Mouse (Mus musculus): Measurements from ENCODE around the gene Asic2. TPM values are rescaled to one million over a fixed set of nuclear protein-coding genes. Genes with fewer than 3 reads are reported as not detected.
A peak's percentile ranks its signal among the peaks of the same experiment; 100 is the strongest.

Gene Asic2
- polyA plus RNA-seq, 1 experiment from 2014 or later: 12.4 TPM

DNA sequence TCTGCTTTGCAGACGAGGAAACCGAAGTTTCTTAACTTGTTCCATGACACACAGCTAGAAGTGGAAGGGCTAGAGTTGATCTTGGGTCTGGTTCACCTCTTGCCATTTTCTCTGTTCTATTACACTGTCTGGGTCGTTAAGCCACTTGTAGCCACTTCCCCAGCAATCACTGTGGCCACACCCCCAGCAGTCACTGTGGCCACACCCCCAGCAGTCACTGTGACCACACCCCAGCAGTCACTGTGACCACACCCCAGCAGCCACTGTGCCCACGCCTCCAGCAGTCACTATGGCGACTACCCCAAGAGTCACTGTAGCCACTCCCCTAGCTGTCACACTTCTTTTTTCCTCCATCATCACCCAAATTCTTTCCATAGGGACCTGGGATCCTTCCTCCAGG, 1000.7 kb downstream of the Asic2 start:
- no peak for DNase-seq (ENCODE audit: low spot score)
- H3K9me3 ChIP-seq (ENCODE audit: control insufficient read depth, low read length): no peaks in the 10 kb centered on the region
- H3K4me2 ChIP-seq (replicated peaks): no peak overlapping the region
- no peak for ATAC-seq (ENCODE audit: low FRiP score)
- WGBS: 69% methylated on average over 5 of the region's 5 CpGs
- H3K4me1 ChIP-seq (replicated peaks; ENCODE audit: control insufficient read depth, insufficient read depth, low read length): no peaks in the 10 kb centered on the region
- no peak overlapping the region for H3K4me3 ChIP-seq (replicated peaks; ENCODE audit: low read length)
- no peak overlapping the region for H3K27ac ChIP-seq
- H3K36me3 ChIP-seq (replicated peaks; ENCODE audit: control insufficient read depth, insufficient read depth): no peaks in the 10 kb centered on the region
- H3K27me3 ChIP-seq (ENCODE audit: control insufficient read depth, insufficient read depth, low read length): no peaks in the 10 kb centered on the region
- no peak overlapping the region for H3K9ac ChIP-seq

- 62% methylated on average over 3 of the region's 3 CpGs for WGBS
- Histone ChIP-seq H3K27ac (no peak overlapping the region), H3K9me3 (ENCODE audit: control insufficient read depth, low read length) (no peaks in the 10 kb centered on the region), H3K9ac (no peak overlapping the region), H3K4me3 (replicated peaks; ENCODE audit: low read length) (no peak overlapping the region), H3K27me3 (ENCODE audit: control insufficient read depth, insufficient read depth, low read length) (no peaks in the 10 kb centered on the region), H3K4me2 (replicated peaks) (no peak overlapping the region), H3K4me1 (replicated peaks; ENCODE audit: control insufficient read depth, insufficient read depth, low read length) (peaks cover 8% of the 10 kb centered on the region; the same call in 1 of the 2 replicates), H3K36me3 (replicated peaks; ENCODE audit: control insufficient read depth, insufficient read depth) (no peaks in the 10 kb centered on the region)
- ATAC-seq (ENCODE audit: low FRiP score) (no peak), DNase-seq (ENCODE audit: low spot score) (no peak)
Measured at GRCm38 (mm10) chr11:80966040-80966439, 1002.2 kb downstream of the Asic2 start.

GRCm38 (mm10) chr11:80961326-80961725, 1006.9 kb downstream of the Asic2 start:
- DNase-seq (ENCODE audit: low spot score) (peak; percentile 73), ATAC-seq (ENCODE audit: low FRiP score) (peak; percentile 40; the same call in 1 of the 2 replicates)
- Histone ChIP-seq H3K36me3 (replicated peaks; ENCODE audit: control insufficient read depth, insufficient read depth) (no peaks in the 10 kb centered on the region), H3K4me3 (replicated peaks; ENCODE audit: low read length) (no peak overlapping the region), H3K27ac (peak overlapping the region; percentile 45; the same call in 1 of the 2 replicates), H3K27me3 (ENCODE audit: control insufficient read depth, insufficient read depth, low read length) (no peaks in the 10 kb centered on the region), H3K4me1 (replicated peaks; ENCODE audit: control insufficient read depth, insufficient read depth, low read length) (peaks cover 17% of the 10 kb centered on the region), H3K4me2 (replicated peaks) (no peak overlapping the region), H3K9ac (no peak overlapping the region), H3K9me3 (ENCODE audit: control insufficient read depth, low read length) (no peaks in the 10 kb centered on the region)
- WGBS: 31% methylated on average over 1 of the region's 1 CpGs

DNA sequence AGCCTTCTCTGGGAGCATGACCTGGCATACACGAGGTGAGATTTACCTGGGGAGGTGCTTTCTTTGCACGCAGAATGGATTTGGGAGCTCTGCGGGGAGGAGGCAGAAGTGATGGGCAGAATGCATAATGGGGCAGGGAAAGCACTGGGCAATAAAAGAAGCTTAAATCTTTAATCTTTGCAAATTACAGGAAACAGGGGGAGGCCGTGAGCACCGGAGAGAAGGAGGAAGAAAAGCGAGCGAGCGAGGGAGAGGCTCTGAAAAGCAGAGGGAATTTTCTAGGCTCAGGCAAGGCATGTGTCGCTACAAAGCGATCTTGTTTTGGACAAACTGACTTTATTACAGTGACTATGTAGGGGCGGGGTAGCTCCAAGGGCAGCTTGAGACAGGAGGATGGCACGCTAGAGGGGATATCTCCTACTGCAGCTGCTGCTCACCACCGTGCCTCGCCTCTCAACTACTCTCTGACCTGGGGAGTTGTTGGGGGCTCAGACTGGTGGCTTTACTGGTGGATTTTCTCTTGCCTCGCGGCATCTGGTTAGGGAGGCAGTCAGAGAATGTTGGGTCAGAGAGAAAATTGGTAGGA, 1010.1 kb downstream of the Asic2 start:
- Histone ChIP-seq H3K4me3 (replicated peaks; ENCODE audit: low read length) (no peak overlapping the region), H3K9me3 (ENCODE audit: control insufficient read depth, low read length) (no peaks in the 10 kb centered on the region), H3K4me1 (replicated peaks; ENCODE audit: control insufficient read depth, insufficient read depth, low read length) (peaks cover 17% of the 10 kb centered on the region), H3K27me3 (ENCODE audit: control insufficient read depth, insufficient read depth, low read length) (no peaks in the 10 kb centered on the region), H3K9ac (no peak overlapping the region), H3K4me2 (replicated peaks) (no peak overlapping the region), H3K36me3 (replicated peaks; ENCODE audit: control insufficient read depth, insufficient read depth) (no peaks in the 10 kb centered on the region), H3K27ac (no peak overlapping the region)
- WGBS: 14% methylated on average over 16 of the region's 16 CpGs
- ATAC-seq (ENCODE audit: low FRiP score) (no peak), DNase-seq (ENCODE audit: low spot score) (no peak)

DNA sequence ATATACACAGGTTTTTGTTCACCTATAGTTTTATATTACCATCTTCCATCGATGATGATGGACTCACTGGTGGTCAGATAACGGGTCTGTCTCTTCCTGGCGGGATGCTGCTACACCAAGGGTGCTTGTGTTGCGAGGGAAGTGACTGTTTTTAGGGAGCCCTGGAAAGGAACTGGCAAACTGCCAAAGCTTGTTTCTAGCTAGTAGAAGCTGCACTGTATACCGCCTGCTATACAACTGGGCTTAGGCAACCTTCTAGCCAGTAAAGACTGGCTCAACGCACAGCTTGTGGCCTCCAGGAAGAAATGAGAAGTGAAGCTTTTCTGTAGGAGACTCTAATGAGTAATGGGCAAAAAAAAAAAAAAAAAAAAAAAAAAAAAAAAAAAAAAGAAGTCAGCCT, 1012.3 kb downstream of the Asic2 start:
- no peak for DNase-seq (ENCODE audit: low spot score)
- H3K4me1 ChIP-seq (replicated peaks; ENCODE audit: control insufficient read depth, insufficient read depth, low read length): peaks cover 8% of the 10 kb centered on the region
- H3K9ac ChIP-seq: no peak overlapping the region
- no peak overlapping the region for H3K4me3 ChIP-seq (replicated peaks; ENCODE audit: low read length)
- no peaks in the 10 kb centered on the region for H3K9me3 ChIP-seq (ENCODE audit: control insufficient read depth, low read length)
- H3K4me2 ChIP-seq (replicated peaks): no peak overlapping the region
- WGBS: 72% methylated on average over 6 of the region's 6 CpGs
- no peaks in the 10 kb centered on the region for H3K27me3 ChIP-seq (ENCODE audit: control insufficient read depth, insufficient read depth, low read length)
- no peak overlapping the region for H3K27ac ChIP-seq
- ATAC-seq (ENCODE audit: low FRiP score): no peak
- H3K36me3 ChIP-seq (replicated peaks; ENCODE audit: control insufficient read depth, insufficient read depth): no peaks in the 10 kb centered on the region

GRCm38 (mm10) chr11:80954147-80954546, 1014.1 kb downstream of the Asic2 start:
- H3K9me3 ChIP-seq (ENCODE audit: control insufficient read depth, low read length): no peaks in the 10 kb centered on the region
- no peak overlapping the region for H3K4me2 ChIP-seq (replicated peaks)
- H3K36me3 ChIP-seq (replicated peaks; ENCODE audit: control insufficient read depth, insufficient read depth): no peaks in the 10 kb centered on the region
- H3K4me3 ChIP-seq (replicated peaks; ENCODE audit: low read length): no peak overlapping the region
- DNase-seq (ENCODE audit: low spot score) (no peak), ATAC-seq (ENCODE audit: low FRiP score) (no peak)
- no peaks in the 10 kb centered on the region for H3K27me3 ChIP-seq (ENCODE audit: control insufficient read depth, insufficient read depth, low read length)
- WGBS: 84% methylated on average over 8 of the region's 8 CpGs
- peaks cover 6% of the 10 kb centered on the region; the same call in 1 of the 2 replicates for H3K4me1 ChIP-seq (replicated peaks; ENCODE audit: control insufficient read depth, insufficient read depth, low read length)
- no peak overlapping the region for H3K9ac ChIP-seq
- no peak overlapping the region for H3K27ac ChIP-seq

- no peak overlapping the region for H3K27ac ChIP-seq
- H3K36me3 ChIP-seq (replicated peaks; ENCODE audit: control insufficient read depth, insufficient read depth): no peaks in the 10 kb centered on the region
- H3K4me3 ChIP-seq (replicated peaks; ENCODE audit: low read length): no peak overlapping the region
- no peak overlapping the region for H3K4me2 ChIP-seq (replicated peaks)
- no peak overlapping the region for H3K9ac ChIP-seq
- H3K4me1 ChIP-seq (replicated peaks; ENCODE audit: control insufficient read depth, insufficient read depth, low read length): no peaks in the 10 kb centered on the region
- ATAC-seq (ENCODE audit: low FRiP score): no peak
- no peaks in the 10 kb centered on the region for H3K9me3 ChIP-seq (ENCODE audit: control insufficient read depth, low read length)
- WGBS: 86% methylated on average over 11 of the region's 11 CpGs
- DNase-seq (ENCODE audit: low spot score): no peak
- H3K27me3 ChIP-seq (ENCODE audit: control insufficient read depth, insufficient read depth, low read length): no peaks in the 10 kb centered on the region
Measured at GRCm38 (mm10) chr11:80949068-80949738, 1019.1 kb downstream of the Asic2 start.

GRCm38 (mm10) chr11:80948103-80948502, 1020.2 kb downstream of the Asic2 start:
- Histone ChIP-seq H3K4me3 (replicated peaks; ENCODE audit: low read length) (no peak overlapping the region), H3K27ac (no peak overlapping the region), H3K9ac (no peak overlapping the region), H3K9me3 (ENCODE audit: control insufficient read depth, low read length) (no peaks in the 10 kb centered on the region), H3K4me1 (replicated peaks; ENCODE audit: control insufficient read depth, insufficient read depth, low read length) (no peaks in the 10 kb centered on the region), H3K4me2 (replicated peaks) (no peak overlapping the region), H3K36me3 (replicated peaks; ENCODE audit: control insufficient read depth, insufficient read depth) (no peaks in the 10 kb centered on the region), H3K27me3 (ENCODE audit: control insufficient read depth, insufficient read depth, low read length) (no peaks in the 10 kb centered on the region)
- DNase-seq (ENCODE audit: low spot score): no peak
- 44% methylated on average over 2 of the region's 2 CpGs for WGBS
- no peak for ATAC-seq (ENCODE audit: low FRiP score)

GRCm38 (mm10) chr11:80946163-80946562, 1022.1 kb downstream of the Asic2 start:
- Histone ChIP-seq H3K27me3 (ENCODE audit: control insufficient read depth, insufficient read depth, low read length) (no peaks in the 10 kb centered on the region), H3K27ac (no peak overlapping the region), H3K9ac (no peak overlapping the region), H3K4me2 (replicated peaks) (no peak overlapping the region), H3K36me3 (replicated peaks; ENCODE audit: control insufficient read depth, insufficient read depth) (no peaks in the 10 kb centered on the region), H3K4me1 (replicated peaks; ENCODE audit: control insufficient read depth, insufficient read depth, low read length) (no peaks in the 10 kb centered on the region), H3K4me3 (replicated peaks; ENCODE audit: low read length) (no peak overlapping the region), H3K9me3 (ENCODE audit: control insufficient read depth, low read length) (no peaks in the 10 kb centered on the region)
- ATAC-seq (ENCODE audit: low FRiP score): no peak
- WGBS: 92% methylated on average over 6 of the region's 6 CpGs
- DNase-seq (ENCODE audit: low spot score): no peak
